Mouse (Mus musculus): ENCODE results near the gene Canx.

The Canx gene
- long read RNA-seq, experiment 1, transcript Canx-201 (15 exons, 3,779 nt): major isoform, 29 of 82 reads
- long read RNA-seq, experiment 1, partial matches to known transcripts: 26 of 82 reads
- long read RNA-seq, experiment 1, other reads (novel, unspliced or antisense): 24 of 82 reads
- long read RNA-seq, experiment 2, transcript Canx-201 (15 exons, 3,779 nt): major isoform, 16 of 84 reads
- long read RNA-seq, experiment 2, partial matches to known transcripts: 41 of 84 reads
- long read RNA-seq, experiment 2, other reads (novel, unspliced or antisense): 23 of 84 reads

DNA sequence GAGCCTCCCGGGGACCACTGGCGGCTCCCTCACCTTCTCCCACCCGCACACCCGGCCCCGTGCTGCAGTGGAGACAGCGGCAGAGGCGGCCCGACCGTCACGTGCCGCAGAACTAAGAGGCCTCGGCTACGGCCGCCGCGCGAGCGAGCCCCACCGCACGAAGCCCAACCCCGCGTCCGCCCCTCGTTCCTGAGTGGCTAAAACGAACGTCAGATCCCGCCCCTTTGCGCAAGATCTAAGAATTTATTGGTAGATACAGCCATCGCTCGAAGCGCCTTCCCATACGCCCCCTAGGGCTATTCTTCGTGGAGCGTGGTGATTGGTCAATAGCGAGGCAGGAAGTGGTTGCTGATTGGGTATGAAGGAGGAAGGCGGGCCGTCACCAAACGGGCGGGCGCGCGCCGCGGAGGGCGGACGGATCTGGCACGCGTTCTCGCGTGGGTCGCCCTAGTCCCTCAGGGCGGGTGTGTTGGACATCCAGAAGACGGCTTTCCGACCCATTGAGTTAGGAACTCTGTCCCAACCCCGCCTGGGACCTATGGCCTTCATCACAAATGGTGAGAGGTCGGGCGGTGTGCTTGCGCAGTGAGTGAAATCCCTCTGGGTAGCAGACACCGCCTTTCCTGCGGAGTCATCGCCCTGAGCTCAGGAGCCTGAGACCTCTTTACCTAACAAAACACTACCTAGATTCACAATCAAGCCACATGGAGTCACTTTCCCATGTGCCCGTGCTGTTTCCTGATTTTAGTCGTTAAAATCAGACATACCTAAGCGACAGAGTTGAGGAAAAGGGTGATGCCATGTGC is at the start of gene Canx:
TSS of gene Canx (minus strand) at position 178 of the 806 bp plus-strand sequence.
- intact Hi-C loops (cut with DNase I): no loop called here

DNA sequence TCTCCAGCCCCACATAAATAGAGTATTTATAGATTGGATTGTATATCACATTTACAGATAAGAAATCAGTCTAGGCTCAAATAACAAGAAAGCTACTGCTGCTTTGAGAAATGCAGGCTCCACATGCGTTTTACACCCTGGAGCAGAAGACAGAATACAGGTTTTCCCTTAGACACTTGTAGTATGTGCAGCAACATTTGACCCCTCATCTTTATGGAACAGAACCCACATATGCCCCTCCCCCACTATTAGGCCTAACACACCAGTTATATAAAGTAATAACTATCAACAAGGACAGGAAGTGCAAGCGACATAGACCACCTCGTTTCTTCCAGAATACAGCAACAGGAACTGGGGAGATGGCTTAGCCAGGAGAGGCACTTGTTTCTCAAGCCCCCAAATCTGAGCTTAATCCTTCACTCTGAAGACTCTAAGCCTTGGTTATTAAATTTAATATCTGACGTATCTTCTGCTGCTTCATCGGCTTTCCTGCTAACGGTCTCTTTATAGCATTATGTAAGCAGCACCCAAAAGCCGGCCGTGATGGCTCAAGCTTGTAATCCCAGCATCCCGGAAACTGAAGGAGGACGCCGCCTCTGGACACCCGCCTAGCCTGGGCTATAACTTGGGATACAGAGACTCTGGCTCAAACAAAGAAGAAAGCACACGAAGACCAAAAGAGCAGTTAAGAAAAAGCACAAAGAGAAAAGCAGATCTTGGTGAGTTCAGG is 49.0 kb upstream of the Canx start:
- intact Hi-C loops (cut with DNase I): no loop called here

DNA sequence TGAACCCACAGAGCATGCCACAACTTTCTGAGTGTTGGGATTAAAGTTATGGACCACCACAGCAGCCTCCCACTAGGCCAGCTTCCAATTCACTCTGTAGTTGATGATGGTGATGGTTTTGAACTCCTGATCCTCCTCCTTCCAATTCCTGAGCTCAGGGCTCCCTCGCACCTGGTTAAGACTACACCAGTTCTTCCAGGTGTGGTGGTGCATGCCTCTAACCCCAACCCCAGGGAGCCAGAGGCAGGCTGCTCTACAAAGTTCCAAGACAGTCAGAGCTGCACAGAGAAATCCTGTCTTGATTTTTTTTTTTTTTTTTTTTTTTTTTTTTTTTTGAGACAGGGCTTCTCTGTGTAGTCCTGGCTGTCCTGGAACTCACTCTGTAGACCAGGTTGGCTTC is 48.1 kb upstream of the Canx start:
- intact Hi-C loops (cut with DNase I): no loop called here

DNA sequence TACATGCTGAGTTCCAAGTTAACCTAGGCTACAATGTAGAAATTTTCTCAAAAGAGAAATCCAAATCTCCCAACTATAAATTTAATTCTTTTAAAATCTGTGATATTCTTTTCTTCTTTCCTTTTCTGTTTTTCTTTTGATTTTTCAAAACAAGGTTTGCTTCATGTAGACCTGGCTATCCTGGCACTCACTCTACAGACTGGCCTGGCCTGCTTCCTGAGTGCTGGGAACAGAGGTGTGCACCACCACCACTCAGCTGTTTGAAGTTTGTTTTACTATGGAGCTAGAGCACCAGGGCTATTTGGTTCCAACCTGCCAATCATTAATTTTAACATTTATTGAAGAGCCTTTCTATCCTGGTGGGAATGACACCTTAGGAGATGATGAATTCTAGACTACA is 47.6 kb upstream of the Canx start:
- intact Hi-C loops (cut with DNase I): no loop called here

DNA sequence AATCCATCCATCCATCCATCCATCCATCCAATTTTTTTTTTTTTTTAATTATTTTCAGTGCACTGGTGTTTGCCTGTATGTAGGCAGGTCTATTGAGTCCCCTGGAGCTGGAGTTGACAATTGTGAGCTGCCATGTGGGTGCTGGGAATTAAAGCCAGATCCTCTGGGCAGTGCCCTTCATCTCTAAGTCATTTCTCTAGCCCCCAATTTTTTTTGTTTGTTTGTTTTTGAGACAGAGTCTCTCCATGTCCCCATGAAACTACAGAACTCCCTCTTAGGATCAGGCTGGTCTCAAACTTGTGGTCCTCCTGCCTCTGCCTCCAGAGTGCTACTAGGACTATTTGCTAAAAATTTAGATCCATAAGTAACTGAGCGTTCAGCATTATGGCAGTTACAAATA is 46.4 kb upstream of the Canx start:
- intact Hi-C loops (cut with DNase I): no loop called here

DNA sequence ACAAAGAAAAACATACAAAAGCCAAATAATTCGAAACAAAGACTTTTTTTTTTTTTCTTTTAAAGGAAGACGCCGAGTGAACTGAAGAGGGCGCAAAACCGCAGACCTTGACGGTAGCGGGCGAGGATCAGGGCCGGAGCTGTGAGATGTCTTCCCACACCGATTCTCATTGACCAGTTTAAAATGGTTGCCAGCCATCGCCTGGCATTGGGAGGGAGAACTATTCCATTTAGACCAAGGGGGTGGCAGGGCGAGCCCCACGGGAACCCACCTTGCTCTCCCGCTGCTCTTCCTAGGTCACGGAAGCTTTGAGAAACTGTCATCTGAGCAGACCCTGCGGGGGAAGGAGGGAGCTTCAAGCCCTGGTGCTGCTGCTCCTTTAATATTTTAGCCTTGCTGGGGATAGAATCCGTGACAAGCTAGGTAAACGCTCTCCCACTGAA is 45.9 kb upstream of the Canx start:
- intact Hi-C loops (cut with DNase I): no loop called here

DNA sequence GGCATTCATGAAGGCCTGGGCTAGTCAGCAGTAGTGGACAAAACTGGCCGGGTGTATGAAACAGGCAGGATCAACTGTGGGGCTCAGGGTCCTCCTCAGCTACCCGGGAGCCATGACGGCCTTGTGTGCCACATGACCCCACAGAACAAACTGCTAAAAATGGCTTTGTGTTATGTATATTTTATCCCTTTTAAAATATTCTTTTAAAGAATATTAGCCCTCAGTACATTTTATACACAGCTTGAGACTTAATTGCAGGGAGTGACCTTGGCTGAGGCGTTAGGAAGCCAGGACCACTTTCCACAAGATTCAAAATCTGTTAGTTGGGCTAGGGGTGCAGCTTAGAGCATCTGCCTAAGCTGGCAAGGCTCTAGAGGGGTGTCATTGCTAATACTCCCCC is 45.5 kb upstream of the Canx start:
- intact Hi-C loops (cut with DNase I): no loop called here

DNA sequence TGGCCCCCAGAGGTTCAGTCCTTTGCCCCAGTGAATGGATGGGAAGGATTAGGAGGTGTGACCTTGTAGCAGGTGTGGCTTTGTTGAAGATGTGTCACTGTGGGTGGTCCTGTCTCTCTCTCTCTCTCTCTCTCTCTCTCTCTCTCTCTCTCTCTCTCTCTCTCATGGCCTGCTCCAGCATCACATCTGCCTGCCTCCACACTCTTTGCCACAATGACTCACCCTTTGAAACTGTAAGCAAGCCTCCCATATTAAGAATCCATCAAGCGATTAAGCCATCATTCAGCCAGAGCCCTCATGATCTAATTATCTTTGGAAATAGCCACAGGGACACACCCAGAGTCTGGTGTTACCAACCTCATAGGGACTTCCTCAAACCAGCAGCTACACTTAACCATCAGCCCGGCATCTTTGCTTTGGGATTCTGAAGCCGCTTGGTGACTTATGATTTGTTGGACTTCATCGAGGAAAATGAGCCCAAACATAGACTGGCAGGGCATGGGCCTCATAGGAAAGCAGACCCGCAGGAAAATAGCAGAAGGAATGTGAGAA is 44.0 kb upstream of the Canx start:
- intact Hi-C loops (cut with DNase I): no loop called here

DNA sequence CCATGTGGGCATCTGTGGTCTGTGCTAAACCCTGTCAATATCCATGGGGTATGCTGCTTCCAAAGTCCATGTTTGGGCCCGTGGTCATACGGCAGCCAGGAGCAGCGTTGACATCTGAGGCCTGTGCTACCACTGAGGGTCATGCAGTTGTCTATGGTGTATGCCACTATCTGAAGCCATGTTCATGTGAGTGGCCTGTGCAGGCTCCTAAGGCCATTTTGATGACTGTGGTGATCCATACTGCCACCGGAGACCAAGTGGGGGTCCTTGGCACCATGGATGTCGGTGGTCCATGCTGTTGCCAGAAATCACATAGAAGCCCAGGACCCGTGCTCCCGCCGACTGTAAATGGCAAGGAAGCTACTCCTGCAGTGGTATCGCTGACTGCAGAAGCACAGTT is 42.1 kb upstream of the Canx start:
- intact Hi-C loops (cut with DNase I): no loop called here

DNA sequence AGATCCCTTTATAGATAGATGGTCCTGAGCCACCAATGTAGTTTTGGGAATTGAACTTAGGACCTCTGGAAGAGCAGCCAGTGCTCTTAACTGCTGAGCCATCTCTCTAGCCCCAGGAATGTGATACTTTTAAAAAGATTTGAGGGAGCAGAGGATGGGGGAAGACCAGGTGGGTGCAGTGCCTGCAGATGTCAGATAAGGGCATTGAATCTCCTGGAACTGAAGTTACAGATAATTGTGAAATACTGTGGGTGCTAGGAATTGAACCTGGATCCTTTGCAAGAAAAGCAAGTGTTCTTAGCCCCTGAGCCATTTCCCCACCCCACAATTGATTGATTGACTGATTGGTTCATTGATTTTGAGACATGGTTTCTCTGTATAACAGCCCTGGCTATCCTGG is 39.8 kb upstream of the Canx start:
- intact Hi-C loops (cut with DNase I): no loop called here

DNA sequence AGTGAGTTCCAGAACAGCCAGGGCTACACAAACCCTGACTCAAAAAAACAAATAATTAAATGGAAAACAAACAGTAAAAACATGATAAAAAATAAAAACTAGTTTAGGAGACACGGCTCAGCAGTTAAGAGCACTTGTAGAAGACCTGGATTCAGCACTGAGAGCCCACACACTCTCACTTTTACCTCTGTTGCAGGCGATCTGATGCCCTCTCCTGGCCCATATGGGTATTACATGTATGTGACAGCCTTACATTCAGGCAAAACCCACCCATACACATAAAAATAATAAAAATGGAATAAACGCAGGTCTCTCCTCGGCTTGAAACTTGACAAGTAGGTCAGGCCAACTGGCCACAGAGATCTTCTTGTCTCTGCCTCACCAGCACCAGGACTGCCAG is 39.1 kb upstream of the Canx start:
- intact Hi-C loops (cut with DNase I): loop anchor here (5.0 kb wide), 2 partner anchors 42 to 97 kb away; no protein-coding TSS in a partner anchor

DNA sequence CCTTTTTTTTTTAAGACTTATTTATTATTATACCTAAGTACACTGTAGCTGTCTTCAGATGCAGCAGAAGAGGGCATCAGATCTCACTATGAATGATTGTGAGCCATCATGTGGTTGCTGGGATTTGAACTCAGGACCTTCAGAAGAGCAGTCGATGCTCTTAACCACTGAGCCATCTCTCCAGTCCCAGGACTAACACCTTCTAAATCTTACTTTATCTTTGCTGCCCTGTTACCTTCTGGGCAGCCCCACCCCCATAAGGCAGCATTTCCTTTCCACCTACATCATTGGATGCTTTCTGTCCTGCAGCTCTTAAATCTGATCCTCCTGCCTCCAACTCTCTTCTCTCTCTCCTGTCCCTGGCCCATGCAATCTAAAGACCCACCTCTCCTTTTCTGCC is 35.8 kb upstream of the Canx start:
- intact Hi-C loops (cut with DNase I): loop anchor here (5.0 kb wide), 2 partner anchors 39 to 94 kb away; no protein-coding TSS in a partner anchor

DNA sequence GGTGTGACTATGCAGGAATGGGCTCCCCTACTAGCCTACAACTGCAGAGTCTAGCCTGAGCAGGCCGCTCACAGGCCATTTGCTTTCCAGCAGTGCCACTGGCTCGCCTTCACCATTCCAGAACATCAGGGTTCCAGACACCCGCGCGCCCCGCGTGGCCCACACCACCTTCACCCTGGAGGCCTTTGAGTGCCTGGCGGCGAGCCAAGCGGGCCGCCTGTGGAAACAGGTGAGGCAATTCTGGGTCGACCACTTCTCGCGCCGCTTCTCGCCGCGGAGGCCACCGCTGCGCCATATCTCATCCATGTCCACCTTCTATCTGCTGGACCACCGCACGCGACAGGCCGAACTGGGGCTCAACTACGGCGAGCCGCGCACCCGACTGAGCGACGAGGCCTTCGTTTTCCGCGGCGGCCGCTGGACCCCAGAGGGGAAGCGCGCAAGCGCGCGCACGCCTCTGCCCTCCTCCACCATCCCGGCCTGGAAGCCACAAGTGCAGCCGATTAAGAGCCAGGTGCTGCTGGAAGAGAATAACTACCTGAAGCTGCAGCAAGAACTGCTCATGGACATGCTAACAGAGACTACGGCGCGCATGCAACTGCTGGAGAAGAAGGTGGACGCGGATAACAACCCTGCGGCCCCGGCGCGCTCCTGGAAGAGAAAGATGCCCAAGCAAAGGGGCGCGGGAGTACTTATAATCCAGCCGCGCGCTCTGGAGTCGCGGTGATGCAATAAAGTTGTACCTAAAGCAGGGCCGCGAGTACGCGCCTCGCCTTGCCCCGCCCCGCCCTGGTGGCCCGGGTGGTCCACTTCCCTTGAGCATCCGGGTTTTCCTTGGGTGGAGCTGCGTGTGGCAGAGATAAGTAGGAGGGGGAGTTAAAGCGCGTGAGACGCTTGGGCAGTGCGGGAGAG is 33.7 kb upstream of the Canx start:
- intact Hi-C loops (cut with DNase I): no loop called here

DNA sequence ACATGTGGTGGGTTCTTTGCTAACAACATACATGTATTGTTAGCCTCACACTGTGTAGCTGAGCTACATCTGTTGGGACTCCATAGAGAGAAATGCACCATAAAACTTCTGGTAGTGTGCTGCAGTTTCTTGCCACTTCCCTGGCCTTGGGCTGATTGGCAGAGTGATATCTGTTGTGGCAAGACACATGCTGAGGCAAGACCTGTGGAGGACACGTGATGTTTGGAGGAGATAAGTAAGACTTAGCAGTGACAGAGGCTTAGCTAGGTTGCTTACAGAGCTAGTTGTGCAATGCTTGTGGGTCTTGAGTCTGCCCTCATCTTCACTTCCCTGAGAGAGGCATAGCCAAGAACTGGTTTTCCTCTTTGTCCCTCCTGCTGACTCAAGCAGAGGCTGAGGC is 29.9 kb upstream of the Canx start:
- intact Hi-C loops (cut with DNase I): no loop called here

DNA sequence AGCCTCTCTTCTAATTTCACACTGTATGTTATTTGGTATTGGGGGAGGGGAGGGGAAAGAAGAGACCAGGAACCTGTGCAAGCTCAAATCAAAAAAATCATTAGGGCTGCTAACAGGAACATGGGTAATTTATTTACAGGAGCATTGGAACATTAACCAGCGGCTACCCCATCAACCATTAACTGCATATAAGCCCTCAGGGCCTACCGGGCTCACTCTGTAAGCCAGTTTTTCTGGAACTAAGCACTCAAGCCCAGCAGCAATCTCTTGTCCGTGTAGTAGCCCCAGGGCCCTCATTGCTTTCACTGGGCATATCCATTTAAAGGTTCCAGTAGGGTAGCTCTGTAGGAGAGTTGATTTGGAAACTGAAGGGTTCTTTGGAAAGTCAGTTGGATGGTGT is 29.4 kb upstream of the Canx start:
- intact Hi-C loops (cut with DNase I): no loop called here

DNA sequence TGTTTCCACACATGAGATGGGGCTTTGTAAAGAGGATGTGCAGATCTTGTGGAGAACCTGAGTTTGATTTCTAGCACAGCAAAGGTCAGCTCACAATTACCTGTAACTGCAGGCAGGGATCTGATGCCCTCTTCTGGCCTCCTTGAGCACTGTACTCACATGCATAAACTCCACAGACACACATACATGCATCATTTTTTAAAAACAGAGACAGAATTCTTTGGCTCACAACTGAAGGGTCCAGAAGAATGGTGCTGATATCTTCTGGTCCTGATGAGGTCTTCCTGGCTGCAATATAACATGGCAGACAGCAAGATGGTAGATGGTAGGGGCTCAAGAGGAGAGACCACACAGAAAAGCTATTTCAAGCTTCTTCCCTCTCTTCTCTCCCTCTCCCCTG is 28.7 kb upstream of the Canx start, which contains the start of gene Cby3:
TSS of gene Cby3 (plus strand) at position 301 of the 400 bp plus-strand sequence.
- intact Hi-C loops (cut with DNase I): no loop called here

DNA sequence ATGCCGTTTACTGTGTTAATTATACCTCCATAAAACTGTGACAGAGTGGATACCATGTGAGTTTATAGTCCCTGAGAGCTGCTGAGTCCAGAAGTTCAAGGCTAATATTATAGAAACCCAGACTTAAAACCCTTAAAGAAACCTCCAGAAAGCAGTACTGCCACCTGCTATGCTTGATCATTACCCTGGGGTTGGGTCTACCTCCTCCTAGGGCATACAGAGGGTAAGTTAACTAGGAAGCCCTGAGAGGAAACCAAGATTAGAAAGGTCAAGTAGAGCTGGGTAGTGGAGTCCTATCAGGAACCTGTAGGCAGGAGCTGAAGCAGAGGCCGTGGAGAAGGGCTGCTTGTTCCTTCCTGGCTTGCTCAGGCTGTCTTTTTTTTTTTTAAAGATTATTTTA is 26.7 kb upstream of the Canx start:
- intact Hi-C loops (cut with DNase I): no loop called here

DNA sequence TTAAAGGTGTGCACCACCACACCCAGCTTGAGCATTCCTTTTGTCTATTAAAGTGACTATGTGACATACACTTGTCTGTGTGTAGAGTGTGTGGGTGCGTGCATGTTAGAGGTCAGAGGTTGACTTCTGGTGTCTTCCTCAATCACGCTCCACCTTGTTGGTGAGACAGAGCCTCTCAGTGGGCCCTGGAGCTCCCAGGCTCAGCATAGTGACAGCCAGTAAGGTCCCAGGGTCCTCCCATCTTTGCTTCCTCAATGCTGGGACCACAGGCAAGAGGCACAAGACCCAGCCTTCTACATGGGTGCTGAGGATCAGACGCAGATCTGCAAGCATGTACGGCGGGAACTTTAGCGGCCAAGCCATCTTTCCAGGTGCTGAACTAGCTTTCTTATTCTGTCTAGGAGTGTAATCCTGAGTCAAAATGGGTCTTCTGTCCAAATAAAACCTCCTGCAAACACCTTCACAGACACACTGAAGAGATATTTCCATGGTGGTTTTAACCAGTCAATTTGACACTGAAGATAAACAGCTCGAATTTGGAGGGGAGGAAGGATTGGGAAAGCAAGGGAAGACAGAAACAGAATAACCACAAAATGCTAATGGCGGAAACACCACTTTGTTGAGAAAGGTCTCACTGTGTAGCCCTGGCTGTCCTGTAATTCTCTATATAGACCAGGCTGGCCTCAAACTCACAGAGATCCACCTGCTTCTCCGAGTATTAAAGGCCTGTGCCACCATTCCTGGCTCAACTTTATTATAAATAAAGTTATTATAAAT is 21.0 kb upstream of the Canx start:
- intact Hi-C loops (cut with DNase I): no loop called here

DNA sequence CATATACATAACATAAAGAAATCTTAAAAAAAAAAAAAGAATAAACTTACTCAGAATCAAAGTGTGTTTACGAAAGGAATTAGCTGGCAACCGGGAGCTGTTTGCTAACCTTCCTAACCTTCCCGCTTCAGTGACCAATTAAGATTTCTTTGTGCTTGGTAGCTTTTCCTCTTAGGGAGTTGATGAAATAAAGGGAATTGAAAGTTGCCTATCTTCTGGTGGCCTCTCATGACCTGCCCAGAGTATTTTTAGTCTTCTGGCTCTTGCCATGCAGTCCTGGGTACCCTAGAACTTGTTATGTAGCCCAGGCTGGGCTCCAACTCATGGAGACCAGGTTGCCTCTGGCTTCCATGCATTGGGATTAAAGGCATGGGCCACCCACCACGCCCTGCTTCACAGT is 20.0 kb upstream of the Canx start:
- intact Hi-C loops (cut with DNase I): no loop called here

DNA sequence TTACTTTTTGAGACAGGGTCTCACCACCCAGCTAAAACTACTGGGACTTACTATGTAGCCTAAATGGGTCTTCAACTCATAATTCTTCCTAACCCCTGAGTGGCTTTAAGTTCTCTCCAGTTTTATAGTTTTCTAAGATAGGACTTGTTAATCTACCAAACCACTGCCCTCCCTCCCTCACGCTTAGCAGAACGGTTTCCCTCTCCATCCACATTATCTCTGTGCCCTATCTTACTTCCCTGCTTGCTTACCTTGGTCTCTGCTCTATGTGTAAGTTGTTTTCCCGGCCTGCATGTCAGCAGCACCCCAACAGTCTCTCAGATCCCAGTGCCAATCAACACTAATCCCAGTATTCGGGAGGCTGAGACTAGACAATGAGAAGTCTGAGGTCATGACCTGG is 11.4 kb upstream of the Canx start:
- intact Hi-C loops (cut with DNase I): no loop called here

Data from adrenal gland (tissue).